Mouse (Mus musculus): ENCODE data around the gene Fam160b1. TPM values are rescaled to one million over a fixed set of nuclear protein-coding genes. Genes with fewer than 3 reads are reported as not detected.
A peak's percentile ranks its signal among the peaks of the same experiment; 100 is the strongest.

Fam160b1 gene
- polyA plus RNA-seq (2012; rRNA removed): 12.3 and 13.7 TPM in 2 replicates

DNA sequence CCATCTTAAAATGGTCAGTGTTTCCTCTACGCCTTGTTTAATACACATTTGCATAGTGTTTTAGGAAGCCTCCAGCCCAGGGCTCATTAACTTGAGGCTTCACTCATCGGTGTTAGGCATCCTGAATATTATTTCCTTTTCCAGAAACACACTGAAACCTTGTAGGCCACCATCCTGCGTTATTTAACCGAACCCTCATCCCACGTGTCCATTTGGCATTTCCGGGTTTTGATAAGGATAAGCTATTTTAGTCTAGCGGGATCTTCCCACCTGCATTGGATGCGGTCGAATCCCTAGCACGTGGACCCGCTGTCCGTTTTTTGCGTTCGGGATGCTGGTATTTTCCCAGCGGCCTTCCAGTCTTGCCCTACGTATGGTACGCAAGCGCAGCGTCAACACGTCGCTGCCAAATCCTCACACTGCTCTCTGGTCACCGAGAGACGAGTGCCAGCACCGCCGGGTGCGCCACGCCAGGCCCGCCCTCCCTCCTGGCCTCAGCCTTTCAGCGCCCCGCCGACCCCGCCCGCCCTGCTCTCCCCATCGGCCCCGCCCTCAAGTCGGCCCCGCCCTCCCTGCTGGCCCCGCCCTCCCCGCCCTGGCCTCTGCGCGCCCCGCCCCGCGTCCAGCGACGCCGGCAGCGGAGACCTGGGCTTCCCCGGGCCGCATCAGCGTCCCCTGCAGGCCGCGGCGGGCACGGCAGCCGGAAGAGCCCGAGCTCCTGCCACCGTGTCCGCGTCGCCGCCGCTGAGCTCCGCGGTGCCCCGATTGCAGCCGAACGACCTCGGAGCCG is at the start of gene Fam160b1:
Gene Fam160b1 (plus strand): TSS at position 340 of the 790 bp plus-strand sequence.
- Histone ChIP-seq H3K36me3 (ENCODE audit: control insufficient read depth, insufficient read depth, low read length) (no peaks in the 10 kb centered on the region), H3K27me3 (ENCODE audit: control insufficient read depth, insufficient read depth, low read length) (no peaks in the 10 kb centered on the region), H3K4me1 (ENCODE audit: control insufficient read depth, insufficient read depth, low read length) (peaks cover 20% of the 10 kb centered on the region), H3K4me3 (ENCODE audit: control insufficient read depth, low read depth, low read length) (peak within 1 kb of the TSS; percentile 90), H3K27ac (ENCODE audit: control insufficient read depth, insufficient read depth, low read depth, low read length) (peak within 1 kb of the TSS; percentile 84)
- TF ChIP-seq CTCF (IDR thresholded peaks at IDR 0.05; ENCODE audit: control insufficient read depth, insufficient read depth, insufficient replicate concordance, low read depth, low read length) (peak; percentile 74; the same call in 1 of the 2 replicates), POLR2A (IDR thresholded peaks at IDR 0.05; ENCODE audit: control insufficient read depth, low read depth, low read length) (peak; percentile 74)

GRCm38 (mm10) chr19:57313226-57313625 is 47.3 kb upstream of the Fam160b1 start:
- H3K4me3 ChIP-seq (ENCODE audit: control insufficient read depth, low read depth, low read length): no peak overlapping the region
- H3K27me3 ChIP-seq (ENCODE audit: control insufficient read depth, insufficient read depth, low read length): no peaks in the 10 kb centered on the region
- no peaks in the 10 kb centered on the region for H3K36me3 ChIP-seq (ENCODE audit: control insufficient read depth, insufficient read depth, low read length)
- peak overlapping the region; percentile 63 for H3K27ac ChIP-seq (ENCODE audit: control insufficient read depth, insufficient read depth, low read depth, low read length)
- peaks cover 2% of the 10 kb centered on the region; the same call in 1 of the 2 replicates for H3K4me1 ChIP-seq (ENCODE audit: control insufficient read depth, insufficient read depth, low read length)
- TF ChIP-seq POLR2A (IDR thresholded peaks at IDR 0.05; ENCODE audit: control insufficient read depth, low read depth, low read length) (no peak), CTCF (IDR thresholded peaks at IDR 0.05; ENCODE audit: control insufficient read depth, insufficient read depth, insufficient replicate concordance, low read depth, low read length) (no peak)

DNA sequence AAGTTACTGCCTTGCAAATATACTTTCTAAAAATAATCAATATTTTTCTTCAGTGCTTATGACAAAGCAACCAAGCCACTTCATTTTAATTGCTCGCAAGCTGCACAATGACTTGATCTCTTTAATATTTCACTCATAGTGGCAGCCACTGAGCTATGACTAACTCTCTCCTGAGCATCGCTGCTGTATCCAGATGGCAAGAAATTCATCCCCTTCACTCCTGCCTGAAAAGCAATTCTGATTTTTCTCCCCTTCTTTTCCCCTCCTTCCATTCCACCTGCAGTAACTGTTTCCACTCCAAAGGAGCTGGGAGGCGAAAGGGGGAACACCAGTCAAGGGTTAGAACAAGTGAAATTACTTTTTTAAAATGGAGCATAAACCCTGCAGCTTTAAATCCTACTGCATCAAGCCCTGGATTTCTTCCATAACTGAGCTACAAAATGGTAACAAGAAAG is 46.6 kb upstream of the Fam160b1 start:
- Histone ChIP-seq H3K27me3 (ENCODE audit: control insufficient read depth, insufficient read depth, low read length) (no peaks in the 10 kb centered on the region), H3K4me3 (ENCODE audit: control insufficient read depth, low read depth, low read length) (no peak overlapping the region; the same call in 1 of the 2 replicates), H3K27ac (ENCODE audit: control insufficient read depth, insufficient read depth, low read depth, low read length) (peak overlapping the region; percentile 25), H3K4me1 (ENCODE audit: control insufficient read depth, insufficient read depth, low read length) (peaks cover 2% of the 10 kb centered on the region; the same call in 1 of the 2 replicates), H3K36me3 (ENCODE audit: control insufficient read depth, insufficient read depth, low read length) (no peaks in the 10 kb centered on the region)
- TF ChIP-seq CTCF (IDR thresholded peaks at IDR 0.05; ENCODE audit: control insufficient read depth, insufficient read depth, insufficient replicate concordance, low read depth, low read length) (no peak), POLR2A (IDR thresholded peaks at IDR 0.05; ENCODE audit: control insufficient read depth, low read depth, low read length) (no peak)

DNA sequence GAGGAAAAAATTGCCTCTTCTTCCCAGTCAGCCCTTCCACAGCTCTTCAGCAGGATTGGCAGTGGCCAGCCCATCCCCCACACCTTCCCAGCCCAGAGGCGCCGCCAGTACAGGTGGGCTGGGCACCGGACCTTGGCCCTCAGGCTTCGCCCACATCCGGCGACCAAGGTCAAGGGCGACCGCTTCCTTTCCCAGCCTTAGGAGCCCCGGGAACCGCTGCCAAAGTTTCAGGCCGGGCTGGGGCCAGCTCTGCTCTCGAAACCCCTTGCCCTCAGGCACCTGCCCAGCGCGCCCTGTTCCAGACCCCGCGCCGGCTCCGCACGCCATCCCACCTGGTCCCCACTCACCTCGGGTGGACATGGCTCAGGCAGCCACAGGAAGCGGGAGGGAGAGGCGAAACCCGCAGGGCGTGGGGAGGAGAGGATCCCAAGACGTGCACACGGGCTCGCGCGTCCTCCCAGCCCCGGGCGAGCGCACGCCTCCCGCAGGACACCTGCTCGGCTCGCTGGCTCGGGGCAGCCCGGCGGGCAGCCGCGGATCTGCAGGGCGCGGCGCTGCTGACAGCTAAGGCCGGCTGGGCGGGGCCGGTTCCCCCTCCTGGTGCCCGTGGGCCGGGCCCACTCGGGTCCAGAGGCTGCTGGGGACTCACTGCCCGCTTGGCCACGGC is 46.0 kb upstream of the Fam160b1 start, which contains the start of gene Ablim1:
Gene Ablim1 (minus strand): TSS at position 574 of the 667 bp plus-strand sequence.
- peaks cover 2% of the 10 kb centered on the region; the same call in 1 of the 2 replicates for H3K4me1 ChIP-seq (ENCODE audit: control insufficient read depth, insufficient read depth, low read length)
- peak within 1 kb of the TSS; percentile 60 for H3K4me3 ChIP-seq (ENCODE audit: control insufficient read depth, low read depth, low read length)
- H3K27me3 ChIP-seq (ENCODE audit: control insufficient read depth, insufficient read depth, low read length): no peaks in the 10 kb centered on the region
- H3K27ac ChIP-seq (ENCODE audit: control insufficient read depth, insufficient read depth, low read depth, low read length): peak within 1 kb of the TSS; percentile 58
- H3K36me3 ChIP-seq (ENCODE audit: control insufficient read depth, insufficient read depth, low read length): no peaks in the 10 kb centered on the region
- TF ChIP-seq CTCF (IDR thresholded peaks at IDR 0.05; ENCODE audit: control insufficient read depth, insufficient read depth, insufficient replicate concordance, low read depth, low read length) (no peak), POLR2A (IDR thresholded peaks at IDR 0.05; ENCODE audit: control insufficient read depth, low read depth, low read length) (no peak)

DNA sequence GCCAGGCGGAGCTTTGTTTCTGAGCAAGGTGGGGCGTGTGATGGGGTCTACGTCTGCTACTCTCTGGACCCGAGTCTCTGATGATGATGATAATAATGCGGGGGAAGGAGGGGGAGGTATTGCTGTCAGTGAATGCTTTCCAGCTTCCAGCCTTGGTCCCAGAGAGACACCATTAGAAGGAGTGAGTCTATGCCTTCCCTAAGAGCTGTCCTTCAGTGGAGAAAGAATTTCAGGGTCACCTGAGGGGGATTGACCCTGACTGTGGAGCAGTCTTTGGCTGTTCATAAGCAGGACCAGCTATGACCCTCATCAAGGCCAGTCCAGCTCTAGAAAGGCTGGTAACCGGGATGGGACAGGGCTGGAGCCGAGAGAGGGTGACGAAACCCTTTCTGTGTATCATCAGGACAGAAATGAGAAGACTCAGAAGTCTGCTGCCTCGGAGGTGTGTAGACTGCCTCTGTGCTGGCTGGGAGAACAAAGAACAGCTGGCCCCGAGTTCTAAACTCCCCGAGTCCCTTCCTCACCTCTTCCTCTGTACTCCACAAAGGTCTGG is 45.4 kb upstream of the Fam160b1 start:
- Histone ChIP-seq H3K4me1 (ENCODE audit: control insufficient read depth, insufficient read depth, low read length) (peaks cover 2% of the 10 kb centered on the region; the same call in 1 of the 2 replicates), H3K27me3 (ENCODE audit: control insufficient read depth, insufficient read depth, low read length) (no peaks in the 10 kb centered on the region), H3K27ac (ENCODE audit: control insufficient read depth, insufficient read depth, low read depth, low read length) (no peak overlapping the region), H3K36me3 (ENCODE audit: control insufficient read depth, insufficient read depth, low read length) (no peaks in the 10 kb centered on the region), H3K4me3 (ENCODE audit: control insufficient read depth, low read depth, low read length) (peak overlapping the region; percentile 60; the same call in 1 of the 2 replicates)
- TF ChIP-seq POLR2A (IDR thresholded peaks at IDR 0.05; ENCODE audit: control insufficient read depth, low read depth, low read length): no peak
- no peak for TF ChIP-seq CTCF (IDR thresholded peaks at IDR 0.05; ENCODE audit: control insufficient read depth, insufficient read depth, insufficient replicate concordance, low read depth, low read length)

DNA sequence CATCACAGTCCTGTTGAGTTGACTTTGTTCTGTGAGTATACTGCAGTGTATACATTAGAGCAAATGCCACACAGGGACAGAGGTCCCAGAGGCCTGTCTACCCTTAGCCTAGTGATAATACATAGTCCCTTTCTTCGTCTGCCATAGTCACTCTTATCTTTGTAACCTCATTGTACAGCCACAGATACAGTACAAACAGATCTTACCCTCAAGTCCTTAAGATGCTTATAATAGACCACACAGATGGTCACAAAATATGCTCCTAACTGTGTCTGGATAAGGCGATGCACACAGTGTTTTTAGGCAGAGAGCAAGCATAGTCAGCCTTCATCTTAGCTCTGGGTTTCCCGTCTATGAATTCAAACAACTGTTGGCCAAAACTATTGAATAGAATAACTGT is 43.9 kb upstream of the Fam160b1 start:
- peaks cover 2% of the 10 kb centered on the region; the same call in 1 of the 2 replicates for H3K4me1 ChIP-seq (ENCODE audit: control insufficient read depth, insufficient read depth, low read length)
- no peaks in the 10 kb centered on the region for H3K36me3 ChIP-seq (ENCODE audit: control insufficient read depth, insufficient read depth, low read length)
- no peaks in the 10 kb centered on the region for H3K27me3 ChIP-seq (ENCODE audit: control insufficient read depth, insufficient read depth, low read length)
- H3K27ac ChIP-seq (ENCODE audit: control insufficient read depth, insufficient read depth, low read depth, low read length): no peak overlapping the region
- TF ChIP-seq CTCF (IDR thresholded peaks at IDR 0.05; ENCODE audit: control insufficient read depth, insufficient read depth, insufficient replicate concordance, low read depth, low read length) (no peak), POLR2A (IDR thresholded peaks at IDR 0.05; ENCODE audit: control insufficient read depth, low read depth, low read length) (no peak)
- no peak overlapping the region for H3K4me3 ChIP-seq (ENCODE audit: control insufficient read depth, low read depth, low read length)

Measured in testis, adult 2 months (tissue).